Mouse (Mus musculus): ENCODE measurements around the gene Isg20.

Isg20 gene

GRCm38 (mm10) chr7:78963891-78964290 is 50.7 kb downstream of the Isg20 start:
- no peak for DNase-seq
